Mouse (Mus musculus) spleen, adult 2 months (tissue): ENCODE measurements around the gene Ctsk.

Experiments used
- CTCF ChIP-seq: fragments of 200-500 bp; IDR thresholded peaks from 2 replicates; pipeline ENCODE4 v1.5.1; 2011; ENCODE audit warnings: mild to moderate bottlenecking, inconsistent platforms; ENCODE audit not compliant: insufficient read depth, insufficient read length, insufficient replicate concordance; ENCODE audit errors: extremely low read depth
- POLR2A ChIP-seq: fragments of 200-500 bp; IDR thresholded peaks from 2 replicates; pipeline ENCODE4 v1.6.1; 2011; ENCODE audit warnings: low read depth, low read length, inconsistent platforms

DNA sequence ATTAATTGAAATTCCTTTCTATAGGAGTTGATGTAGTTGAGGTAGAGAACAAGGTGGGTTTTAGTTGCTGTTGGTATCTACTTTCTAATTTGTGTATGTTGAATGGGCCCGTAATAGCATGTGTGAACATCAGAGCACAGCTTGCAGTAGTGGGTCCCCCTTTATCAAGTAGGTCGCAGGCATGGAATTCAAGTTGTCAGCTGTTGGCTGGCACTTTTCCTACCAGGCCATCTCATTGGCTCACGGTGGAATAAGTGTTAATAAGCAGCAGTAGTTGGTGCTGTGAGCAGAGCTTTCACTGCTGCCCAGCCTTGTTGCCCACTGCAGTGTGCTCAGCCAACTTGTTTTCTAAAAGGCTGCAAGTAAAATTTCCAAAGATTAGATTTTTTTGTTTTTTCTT, 10.4 kb upstream of the Ctsk start:
- TF ChIP-seq POLR2A (no peak), CTCF (no peak)
